Mouse (Mus musculus) heart, embryonic 15.5 days (tissue): ENCODE measurements around the gene Ankrd61. TPM values are rescaled to one million over a fixed set of nuclear protein-coding genes. Genes with fewer than 3 reads are reported as not detected.
A peak's percentile ranks its signal among the peaks of the same experiment; 100 is the strongest.

ENCODE experiments used
- ATAC-seq: fragments of 200-750 bp; cut with Nextera tagmentation; replicated peaks from 2 replicates; pipeline ENCODE4 v1.8.0; 2017; ENCODE audit warnings: low read depth, moderate TSS enrichment; ENCODE audit not compliant: insufficient number of reproducible peaks, insufficient read depth, low FRiP score
- H3K27ac ChIP-seq: fragments of 300-500 bp; sonication (generic); 2 replicates; pipeline ENCODE4 v1.5.1; 2015; ENCODE audit warnings: mild to moderate bottlenecking, inconsistent platforms
- H3K27me3 ChIP-seq: fragments of 300-500 bp; sonication (generic); 2 replicates; pipeline ENCODE4 v1.6.1; 2015; ENCODE audit warnings: inconsistent platforms
- H3K36me3 ChIP-seq: fragments of 300-500 bp; sonication (generic); 2 replicates; pipeline ENCODE4 v1.6.1; 2015; ENCODE audit warnings: mild to moderate bottlenecking, inconsistent platforms
- H3K4me1 ChIP-seq: fragments of 300-500 bp; sonication (generic); replicated peaks from 2 replicates; pipeline ENCODE4 v1.6.1; 2015; ENCODE audit warnings: inconsistent platforms
- H3K4me2 ChIP-seq: fragments of 300-500 bp; sonication (generic); 2 replicates; pipeline ENCODE4 v1.6.1; 2015; ENCODE audit warnings: inconsistent platforms, mild to moderate bottlenecking, moderate library complexity
- H3K4me3 ChIP-seq: fragments of 300-500 bp; sonication (generic); 2 replicates; pipeline ENCODE4 v1.5.1; 2015; ENCODE audit warnings: mild to moderate bottlenecking, inconsistent platforms
- H3K9ac ChIP-seq: fragments of 300-500 bp; sonication (generic); 2 replicates; pipeline ENCODE4 v1.6.1; 2015; ENCODE audit warnings: mild to moderate bottlenecking, inconsistent platforms
- H3K9me3 ChIP-seq: fragments of 300-500 bp; sonication (generic); replicated peaks from 2 replicates; pipeline ENCODE4 v1.6.1; 2016; ENCODE audit warnings: inconsistent platforms
- WGBS: fragments of 180-500 bp; shearing (Covaris S2); methylation state at CpG from one replicate; pipeline ENCODE4 v1.1.7; 2015; ENCODE audit warnings: mixed read lengths; 5-methylcytosine and 5-hydroxymethylcytosine counted together
- polyA plus RNA-seq: library from polyadenylated mRNA; unstranded; fragments of >200 nt; fragmentation: Nextera tagmentation; extraction: Ambion mirVana; gene quantifications from 2 replicates; pipeline ENCODE4 v1.2.1, GENCODE M21; 2015

Gene Ankrd61
- polyA plus RNA-seq, 1 experiment from 2014 or later = 0.11 TPM

GRCm38 (mm10) chr5:143924781-143925452 lies 27.4 kb upstream of the Ankrd61 start:
- no peaks in the 10 kb centered on the region for H3K9me3 ChIP-seq
- peaks cover 71% of the 10 kb centered on the region for H3K36me3 ChIP-seq
- H3K4me1 ChIP-seq = no peaks in the 10 kb centered on the region
- no peak overlapping the region for H3K9ac ChIP-seq
- H3K4me3 ChIP-seq = no peak overlapping the region
- whole genome bisulfite sequencing = 72% methylated on average over 6 of the region's 6 CpGs
- no peak for ATAC-seq
- no peak overlapping the region for H3K27ac ChIP-seq
- no peak overlapping the region for H3K4me2 ChIP-seq
- H3K27me3 ChIP-seq = no peaks in the 10 kb centered on the region

GRCm38 (mm10) chr5:143918120-143918519 lies 20.6 kb upstream of the Ankrd61 start:
- no peak overlapping the region for H3K4me3 ChIP-seq
- WGBS = 92% methylated on average over 3 of the region's 3 CpGs
- no peaks in the 10 kb centered on the region for H3K27me3 ChIP-seq
- H3K9ac ChIP-seq = no peak overlapping the region
- no peaks in the 10 kb centered on the region for H3K4me1 ChIP-seq
- H3K4me2 ChIP-seq = no peak overlapping the region
- no peaks in the 10 kb centered on the region for H3K9me3 ChIP-seq
- H3K27ac ChIP-seq = no peak overlapping the region
- ATAC-seq = no peak
- peaks cover 62% of the 10 kb centered on the region for H3K36me3 ChIP-seq

GRCm38 (mm10) chr5:143917418-143917817 lies 19.9 kb upstream of the Ankrd61 start:
- H3K27me3 ChIP-seq = no peaks in the 10 kb centered on the region
- no peaks in the 10 kb centered on the region for H3K9me3 ChIP-seq
- no peaks in the 10 kb centered on the region for H3K4me1 ChIP-seq
- no peak overlapping the region for H3K9ac ChIP-seq
- no peak for ATAC-seq
- WGBS = 47% methylated on average over 5 of the region's 5 CpGs
- no peak overlapping the region for H3K4me2 ChIP-seq
- no peak overlapping the region for H3K27ac ChIP-seq
- peaks cover 55% of the 10 kb centered on the region for H3K36me3 ChIP-seq
- no peak overlapping the region for H3K4me3 ChIP-seq

GRCm38 (mm10) chr5:143916221-143916620 lies 18.7 kb upstream of the Ankrd61 start:
- H3K4me2 ChIP-seq = no peak overlapping the region
- no peaks in the 10 kb centered on the region for H3K27me3 ChIP-seq
- H3K36me3 ChIP-seq = peaks cover 47% of the 10 kb centered on the region
- no peak overlapping the region for H3K9ac ChIP-seq
- H3K9me3 ChIP-seq = no peaks in the 10 kb centered on the region
- no peak for ATAC-seq
- H3K4me1 ChIP-seq = no peaks in the 10 kb centered on the region
- H3K27ac ChIP-seq = no peak overlapping the region
- WGBS = 93% methylated on average over 9 of the region's 9 CpGs
- no peak overlapping the region for H3K4me3 ChIP-seq

- H3K4me1 ChIP-seq = peaks cover 26% of the 10 kb centered on the region
- WGBS = under 1% methylated on average over 70 of the region's 70 CpGs
- ATAC-seq = peak; percentile 99
- H3K4me3 ChIP-seq = peak within 1 kb of the TSS; percentile 78
- H3K4me2 ChIP-seq = peak within 1 kb of the TSS; percentile 79
- H3K9ac ChIP-seq = peak within 1 kb of the TSS; percentile 71
- peak within 1 kb of the TSS; percentile 90 for H3K27ac ChIP-seq
- peaks cover 17% of the 10 kb centered on the region for H3K36me3 ChIP-seq
- H3K9me3 ChIP-seq = no peaks in the 10 kb centered on the region
- H3K27me3 ChIP-seq = no peaks in the 10 kb centered on the region
Observed at GRCm38 (mm10) chr5:143909417-143910400, 12.2 kb upstream of the Ankrd61 start, which contains the start of the genes Aimp2 and Pms2. Gene Aimp2, minus strand, starts transcription at chr5:143909847. Gene Pms2, plus strand, starts transcription at chr5:143909964.

- Histone ChIP-seq H3K4me1 (peaks cover 26% of the 10 kb centered on the region), H3K4me3 (peak overlapping the region; percentile 78), H3K9ac (peak overlapping the region; percentile 71), H3K27ac (peak overlapping the region; percentile 90), H3K27me3 (no peaks in the 10 kb centered on the region), H3K4me2 (peak overlapping the region; percentile 79), H3K9me3 (no peaks in the 10 kb centered on the region), H3K36me3 (peaks cover 20% of the 10 kb centered on the region)
- WGBS = 3% methylated on average over 9 of the region's 9 CpGs
- ATAC-seq = no peak
Observed at GRCm38 (mm10) chr5:143908926-143909325, 11.4 kb upstream of the Ankrd61 start.

- H3K9ac ChIP-seq = no peak overlapping the region
- H3K4me1 ChIP-seq = peaks cover 26% of the 10 kb centered on the region
- no peak overlapping the region for H3K27ac ChIP-seq
- no peaks in the 10 kb centered on the region for H3K9me3 ChIP-seq
- H3K36me3 ChIP-seq = peaks cover 41% of the 10 kb centered on the region
- no peak for ATAC-seq
- H3K4me3 ChIP-seq = no peak overlapping the region
- H3K4me2 ChIP-seq = no peak overlapping the region
- no peaks in the 10 kb centered on the region for H3K27me3 ChIP-seq
- WGBS = 76% methylated on average over 8 of the region's 8 CpGs
Observed at GRCm38 (mm10) chr5:143906429-143906828, 8.9 kb upstream of the Ankrd61 start.

GRCm38 (mm10) chr5:143903813-143904212 lies 6.3 kb upstream of the Ankrd61 start:
- Histone ChIP-seq H3K27me3 (no peaks in the 10 kb centered on the region), H3K9ac (no peak overlapping the region), H3K4me3 (no peak overlapping the region), H3K9me3 (no peaks in the 10 kb centered on the region), H3K4me1 (peaks cover 15% of the 10 kb centered on the region), H3K36me3 (peaks cover 64% of the 10 kb centered on the region), H3K27ac (no peak overlapping the region), H3K4me2 (no peak overlapping the region)
- WGBS = 59% methylated on average over 4 of the region's 4 CpGs
- no peak for ATAC-seq

GRCm38 (mm10) chr5:143902111-143902510 lies 4.6 kb upstream of the Ankrd61 start:
- Histone ChIP-seq H3K4me2 (no peak overlapping the region), H3K36me3 (peaks cover 76% of the 10 kb centered on the region), H3K27ac (no peak overlapping the region), H3K4me3 (no peak overlapping the region), H3K9me3 (no peaks in the 10 kb centered on the region), H3K4me1 (no peaks in the 10 kb centered on the region; the same call in 1 of the 2 replicates), H3K27me3 (no peaks in the 10 kb centered on the region), H3K9ac (no peak overlapping the region)
- WGBS = 87% methylated on average over 3 of the region's 3 CpGs
- no peak for ATAC-seq

- Histone ChIP-seq H3K27me3 (no peaks in the 10 kb centered on the region), H3K4me1 (no peaks in the 10 kb centered on the region), H3K4me3 (no peak overlapping the region), H3K27ac (no peak overlapping the region), H3K9ac (no peak overlapping the region), H3K9me3 (no peaks in the 10 kb centered on the region), H3K36me3 (peaks cover 45% of the 10 kb centered on the region; the same call in 1 of the 2 replicates), H3K4me2 (no peak overlapping the region)
- ATAC-seq = no peak
- WGBS = 75% methylated on average over 5 of the region's 5 CpGs
Observed at GRCm38 (mm10) chr5:143893396-143893795, 4.1 kb downstream of the Ankrd61 start.

- Histone ChIP-seq H3K36me3 (peaks cover 46% of the 10 kb centered on the region; the same call in 1 of the 2 replicates), H3K9ac (no peak overlapping the region)
- ATAC-seq = no peak
Observed at GRCm38 (mm10) chr5:143892255-143892886, 5.1 kb downstream of the Ankrd61 start.

More at GRCm38 (mm10) chr5:143892255-143892886, 5.1 kb downstream of the Ankrd61 start:
- H3K4me2 ChIP-seq = no peak overlapping the region
- no peak overlapping the region for H3K4me3 ChIP-seq
- 41% methylated on average over 9 of the region's 9 CpGs for WGBS
- H3K27me3 ChIP-seq = no peaks in the 10 kb centered on the region
- H3K27ac ChIP-seq = no peak overlapping the region
- H3K4me1 ChIP-seq = no peaks in the 10 kb centered on the region
- no peaks in the 10 kb centered on the region for H3K9me3 ChIP-seq
